Mouse (Mus musculus) ES-Bruce4 (cell line): ENCODE measurements around the gene Sh3d21. TPM values are rescaled to one million over a fixed set of nuclear protein-coding genes. Genes with fewer than 3 reads are reported as not detected.

Experiments
- H3K27ac ChIP-seq: 2 replicates; pipeline ENCODE4 v1.5.1; 2012; ENCODE audit warnings: low read length, inconsistent platforms; ENCODE audit not compliant: insufficient read depth
- H3K27me3 ChIP-seq: 2 replicates; pipeline ENCODE4 v1.6.1; 2012; ENCODE audit warnings: mild to moderate bottlenecking, low read length, inconsistent platforms; ENCODE audit not compliant: control insufficient read depth, poor library complexity, insufficient read depth, severe bottlenecking
- H3K36me3 ChIP-seq: 2 replicates; pipeline ENCODE4 v1.6.1; 2012; ENCODE audit warnings: inconsistent platforms, mild to moderate bottlenecking, low read length, moderate library complexity; ENCODE audit not compliant: control insufficient read depth, poor library complexity, insufficient read depth, severe bottlenecking
- H3K4me1 ChIP-seq: one replicate; pipeline ENCODE4 v1.8.1; 2011; ENCODE audit warnings: low read length; ENCODE audit not compliant: control insufficient read depth, insufficient read depth
- H3K4me3 ChIP-seq: 2 replicates; pipeline ENCODE4 v1.5.1; 2011; ENCODE audit warnings: low read depth, mild to moderate bottlenecking, low read length
- H3K9ac ChIP-seq: 2 replicates; pipeline ENCODE4 v1.6.1; 2012; ENCODE audit warnings: low read depth, mild to moderate bottlenecking, inconsistent platforms; ENCODE audit not compliant: poor library complexity, severe bottlenecking
- H3K9me3 ChIP-seq: replicated peaks from 2 replicates; pipeline ENCODE4 v1.6.1; 2012; ENCODE audit warnings: mild to moderate bottlenecking, low read length, inconsistent platforms; ENCODE audit not compliant: control insufficient read depth, poor library complexity, insufficient read depth, severe bottlenecking
- CTCF ChIP-seq: IDR thresholded peaks from one replicate; pipeline ENCODE4 v1.8.1; 2011; ENCODE audit warnings: low read depth, low read length
- EP300 ChIP-seq: IDR thresholded peaks from 2 replicates; pipeline ENCODE4 v1.6.1; 2011; ENCODE audit warnings: low read depth, low read length; ENCODE audit not compliant: insufficient read depth
- POLR2A ChIP-seq: IDR thresholded peaks from one replicate; pipeline ENCODE4 v1.8.1; 2011; ENCODE audit warnings: low read length; ENCODE audit not compliant: insufficient read depth
- polyA plus RNA-seq: library from polyadenylated mRNA; stranded (reverse); fragments of >200 nt; gene quantifications from 2 replicates; pipeline ENCODE4 v1.2.4, GENCODE M21; 2011; ENCODE audit warnings: low read depth; ENCODE audit not compliant: missing spikeins, insufficient read depth, insufficient read length

Gene Sh3d21
- polyA plus RNA-seq, 1 experiment, result 6.0 TPM

DNA sequence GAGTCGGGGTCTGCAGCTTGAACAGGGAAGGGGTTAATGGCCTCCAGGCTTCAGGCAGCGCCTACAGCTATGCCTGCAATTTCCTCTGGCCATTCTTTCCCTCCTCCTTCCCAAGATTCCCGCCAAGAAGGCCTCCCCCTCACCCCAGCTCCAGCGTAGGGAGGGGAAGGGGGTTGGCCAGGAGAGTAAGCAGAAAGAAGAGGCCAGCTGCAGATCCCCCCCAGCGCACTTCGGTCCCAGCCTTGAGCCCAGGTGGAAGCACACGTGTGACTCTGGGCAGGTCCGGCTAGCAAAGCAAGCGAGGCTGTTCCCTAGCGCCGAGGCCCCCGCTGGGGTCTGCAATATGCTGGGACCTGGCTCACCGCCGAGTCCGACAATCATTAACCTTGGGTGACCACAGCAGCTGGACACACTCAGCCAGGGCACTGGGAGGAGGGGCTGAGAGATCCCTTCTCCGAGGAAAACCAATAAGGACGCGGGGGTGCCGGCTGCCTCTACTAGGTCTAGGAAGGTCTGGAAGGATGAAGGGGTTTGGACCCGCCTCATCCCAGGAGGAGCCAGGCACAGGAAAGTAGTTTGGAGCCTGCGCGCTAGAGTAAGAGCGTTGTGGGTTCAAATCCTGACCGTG lies 15.6 kb downstream of the Sh3d21 start, which contains the start of gene Eva1b:
Gene Eva1b (plus strand): TSS at position 212 of the 628 bp plus-strand sequence.
- 0 out of 2 replicates have a peak, but pooled peaks have one; percentile 20 for TF ChIP-seq EP300
- TF ChIP-seq POLR2A, result no peak
- TF ChIP-seq CTCF, result no peak
- no peaks in the 10 kb centered on the region for H3K9me3 ChIP-seq
- peak within 1 kb of the TSS; percentile 74 for H3K27ac ChIP-seq
- H3K4me3 ChIP-seq, result peak within 1 kb of the TSS; percentile 69
- H3K9ac ChIP-seq, result peak within 1 kb of the TSS; percentile 72
- no peaks in the 10 kb centered on the region for H3K27me3 ChIP-seq
- H3K36me3 ChIP-seq, result no peaks in the 10 kb centered on the region
- H3K4me1 ChIP-seq, result no peaks in the 10 kb centered on the region

DNA sequence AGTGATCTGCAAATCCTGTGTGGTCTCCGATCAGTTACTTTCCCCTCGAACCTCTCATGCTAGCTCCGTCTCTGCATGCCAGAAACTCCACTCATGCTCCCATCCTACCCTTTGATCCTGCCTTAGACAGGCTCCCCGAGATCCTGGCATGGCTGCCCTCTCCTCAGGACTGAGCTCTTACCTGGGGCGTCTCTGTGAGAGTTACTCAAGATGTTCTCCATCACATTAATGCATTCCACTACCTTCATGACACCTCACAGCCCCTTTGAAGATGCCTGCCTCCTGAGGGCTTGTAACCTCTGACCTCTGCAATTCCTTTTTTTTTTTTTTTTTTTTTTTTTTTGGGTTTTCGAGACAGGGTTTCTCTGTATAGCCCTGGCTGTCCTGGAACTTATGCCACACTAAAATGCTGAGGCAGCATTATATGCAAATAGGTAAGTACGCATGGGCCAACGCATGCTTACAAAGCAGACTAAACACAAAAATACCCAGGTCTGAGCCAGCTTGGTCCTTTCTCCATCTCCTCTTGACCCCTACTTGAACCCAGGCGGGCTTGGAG lies 16.2 kb downstream of the Sh3d21 start:
- H3K4me1 ChIP-seq, result no peaks in the 10 kb centered on the region
- TF ChIP-seq POLR2A (no peak), EP300 (no peak), CTCF (no peak)
- H3K27me3 ChIP-seq, result no peaks in the 10 kb centered on the region

DNA sequence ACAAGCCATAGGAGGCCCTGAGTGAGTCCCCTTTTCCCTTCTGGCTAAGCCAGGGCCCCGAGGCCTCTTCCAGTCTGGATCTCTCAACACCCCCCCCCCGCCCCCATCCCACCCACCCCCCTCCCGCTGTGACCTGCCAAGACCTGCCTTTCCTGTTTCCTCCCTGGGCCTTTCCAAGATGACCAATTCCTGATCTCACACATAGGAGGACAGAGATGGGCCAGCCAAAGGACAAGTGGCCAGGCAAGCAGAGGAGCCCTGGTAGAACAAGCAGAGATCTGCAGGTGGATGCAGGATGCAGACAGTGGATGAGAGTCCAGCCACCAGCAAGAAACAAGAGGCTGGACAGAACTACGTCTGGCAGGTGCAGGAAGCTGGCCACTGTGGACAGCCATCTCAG lies 17.9 kb downstream of the Sh3d21 start:
- Histone ChIP-seq H3K4me1 (no peaks in the 10 kb centered on the region), H3K9ac (no peak overlapping the region)

More for the DNA sequence above, 16.2 kb downstream of the Sh3d21 start:
- Histone ChIP-seq H3K9me3 (no peaks in the 10 kb centered on the region), H3K9ac (peak overlapping the region; percentile 72), H3K4me3 (peak overlapping the region; percentile 69), H3K27ac (peak overlapping the region; percentile 74), H3K36me3 (no peaks in the 10 kb centered on the region)

DNA sequence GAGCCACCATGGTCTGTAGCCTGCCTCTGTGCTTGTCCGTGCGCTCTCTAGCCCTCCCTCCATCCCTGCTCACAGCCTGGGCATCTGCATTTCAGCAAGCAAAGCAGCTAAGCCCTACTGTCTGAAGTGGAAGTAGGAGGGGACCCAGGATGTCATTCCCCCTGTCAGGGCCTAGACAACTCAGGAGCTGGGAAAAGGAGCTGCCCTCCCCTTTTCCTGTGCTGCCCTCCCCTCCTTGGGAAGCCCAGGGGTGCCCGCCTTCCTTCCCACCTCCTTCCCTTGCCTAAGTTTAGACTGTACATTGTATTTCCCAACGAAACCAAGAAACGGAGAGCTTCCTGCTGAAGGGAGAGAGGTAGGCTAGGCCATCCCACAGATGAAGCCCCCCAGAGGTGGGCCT lies 22.3 kb downstream of the Sh3d21 start:
- Histone ChIP-seq H3K27me3 (no peaks in the 10 kb centered on the region), H3K27ac (no peak overlapping the region), H3K9me3 (no peaks in the 10 kb centered on the region), H3K4me1 (no peaks in the 10 kb centered on the region), H3K9ac (no peak overlapping the region), H3K4me3 (no peak overlapping the region), H3K36me3 (no peaks in the 10 kb centered on the region)
- no peak for TF ChIP-seq EP300
- TF ChIP-seq CTCF, result no peak
- TF ChIP-seq POLR2A, result no peak

More for the DNA sequence above, 17.9 kb downstream of the Sh3d21 start:
- no peaks in the 10 kb centered on the region for H3K36me3 ChIP-seq
- no peaks in the 10 kb centered on the region for H3K9me3 ChIP-seq
- no peaks in the 10 kb centered on the region for H3K27me3 ChIP-seq
- TF ChIP-seq CTCF (no peak), POLR2A (no peak), EP300 (no peak)
- no peak overlapping the region for H3K4me3 ChIP-seq
- no peak overlapping the region for H3K27ac ChIP-seq

DNA sequence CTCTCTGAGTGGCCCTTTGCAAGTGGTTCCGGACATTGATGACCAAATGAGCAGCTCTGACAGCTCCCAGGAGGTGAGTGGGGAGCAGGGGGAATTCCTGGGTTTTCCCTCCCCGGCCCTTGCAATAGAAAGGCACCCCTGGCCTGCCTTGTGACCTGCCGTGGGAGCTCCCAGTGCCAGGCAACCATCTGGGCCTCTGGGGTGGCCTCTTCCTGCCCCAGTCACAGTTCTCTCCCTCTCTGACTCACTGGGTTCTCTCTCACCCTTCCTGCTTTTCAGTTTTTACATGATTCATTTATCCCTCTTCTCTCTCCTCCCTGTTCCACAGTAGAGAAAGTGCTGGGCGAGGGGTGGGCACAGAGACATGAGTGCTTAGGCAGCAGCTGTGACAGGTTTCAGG lies 25.5 kb downstream of the Sh3d21 start:
- Histone ChIP-seq H3K9me3 (no peaks in the 10 kb centered on the region), H3K9ac (no peak overlapping the region), H3K27ac (no peak overlapping the region), H3K27me3 (no peaks in the 10 kb centered on the region), H3K36me3 (no peaks in the 10 kb centered on the region), H3K4me3 (no peak overlapping the region), H3K4me1 (no peaks in the 10 kb centered on the region)
- TF ChIP-seq POLR2A (no peak), EP300 (no peak), CTCF (no peak)

DNA sequence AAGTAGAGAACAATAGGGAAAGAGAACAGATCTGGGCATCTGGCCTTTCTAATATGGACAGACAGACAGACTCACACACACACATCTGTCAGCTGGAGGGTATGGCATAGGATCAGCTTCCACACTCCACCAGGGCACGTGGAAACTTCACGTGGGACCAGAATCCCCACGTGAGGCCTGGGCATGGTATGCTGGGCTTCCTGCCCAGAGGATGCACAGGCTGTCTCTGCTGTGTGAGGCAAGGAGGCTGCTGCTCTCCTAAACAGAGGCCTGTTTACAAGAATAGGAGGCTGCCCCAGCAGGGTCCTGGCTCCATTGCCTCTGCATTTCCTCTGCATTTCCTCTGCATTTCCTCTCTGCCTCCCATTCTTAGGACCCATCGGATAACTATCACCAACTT lies 28.7 kb downstream of the Sh3d21 start:
- no peaks in the 10 kb centered on the region for H3K4me1 ChIP-seq
- no peak overlapping the region for H3K9ac ChIP-seq
- H3K9me3 ChIP-seq, result no peaks in the 10 kb centered on the region
- H3K27me3 ChIP-seq, result no peaks in the 10 kb centered on the region
- H3K36me3 ChIP-seq, result no peaks in the 10 kb centered on the region
- H3K27ac ChIP-seq, result no peak overlapping the region
- TF ChIP-seq CTCF, result no peak
- H3K4me3 ChIP-seq, result no peak overlapping the region
